Mouse (Mus musculus): Measurements from ENCODE around the gene Olfr1419.

DNA sequence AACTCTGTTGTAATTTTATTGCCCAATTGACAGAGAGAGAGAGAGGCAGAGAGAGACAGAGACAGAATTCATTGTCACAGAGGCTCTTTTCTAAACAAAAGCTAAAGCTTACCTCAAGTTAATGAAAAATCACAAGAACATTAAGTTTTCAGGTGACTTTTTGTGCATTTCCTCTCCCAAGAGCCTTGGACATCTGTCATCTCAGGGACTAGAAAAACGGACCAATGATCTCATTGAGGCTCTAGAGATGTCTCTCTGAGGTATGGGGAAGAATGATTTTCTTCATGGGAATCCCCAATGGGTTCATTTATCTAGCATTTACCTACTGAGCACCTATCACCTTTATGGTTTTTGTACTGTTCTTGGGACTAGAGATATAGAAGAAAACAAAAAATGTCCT is at the start of gene Olfr1419:
- TF ChIP-seq POLR2A (IDR thresholded peaks at IDR 0.05; ENCODE audit: borderline replicate concordance, extremely low read depth, low read depth, low read length) (no peak), CTCF (IDR thresholded peaks at IDR 0.05; ENCODE audit: insufficient read depth, low read length) (no peak)

Measured in lung, adult 2 months (tissue).